Mouse (Mus musculus): ENCODE data around the gene Il1r1.

- TF ChIP-seq CTCF (IDR thresholded peaks at IDR 0.05; ENCODE audit: borderline replicate concordance, extremely low read depth, insufficient read depth, insufficient read length): no peak
- TF ChIP-seq POLR2A (IDR thresholded peaks at IDR 0.05; ENCODE audit: borderline replicate concordance, extremely low read depth, insufficient read depth, insufficient read length, poor library complexity, severe bottlenecking): no peak
Observed at GRCm38 (mm10) chr1:40263679-40264078, 38.8 kb downstream of the Il1r1 start.

All from brain, embryonic 14.5 days (tissue).